Mouse (Mus musculus): ENCODE data around the gene Fbrsl1.

- TF ChIP-seq CTCF (IDR thresholded peaks at IDR 0.05): no peak
- TF ChIP-seq POLR2A (IDR thresholded peaks at IDR 0.05; ENCODE audit: insufficient read depth, low read depth, low read length): no peak
Observed at GRCm38 (mm10) chr5:110403931-110404330, 44.4 kb downstream of the Fbrsl1 start.

Data from heart, adult 2 months (tissue).